Mouse (Mus musculus) forebrain, embryonic 12.5 days (tissue): ENCODE results near the gene Slc25a54. TPM values are rescaled to one million over a fixed set of nuclear protein-coding genes. Genes with fewer than 3 reads are reported as not detected.

ENCODE experiments used
- microRNA-seq: library from miRNA; unstranded; fragments of <30 nt; microRNA quantifications from one replicate; pipeline ENCODE4, GENCODE M21; 2017
- polyA plus RNA-seq: library from polyadenylated mRNA; unstranded; fragments of >200 nt; fragmentation: Nextera tagmentation; extraction: Ambion mirVana; gene quantifications from 2 replicates; pipeline ENCODE4 v1.2.1, GENCODE M21; 2016

The Slc25a54 gene
- polyA plus RNA-seq, 1 experiment from 2014 or later, result 0.11 TPM

Small RNA genes lying within 50 kb of the gene (microRNA-seq; reads per million reads assigned to microRNA genes)
- gene Gm44384, result not detected

Other genes with a start within 250 kb of the Slc25a54 start
- gene Stxbp3, start 239.9 kb upstream of the Slc25a54 start, polyA plus RNA-seq, result 21.3 and 23.1 TPM in 2 replicates
- gene Fndc7, start 190.5 kb upstream of the Slc25a54 start, polyA plus RNA-seq, result 0.22 TPM in 1 of 2 replicates, not detected in the other
- 85.1 and 87.0 TPM in 2 replicates for gene Prpf38b, start 168.7 kb upstream of the Slc25a54 start, polyA plus RNA-seq
- 0.56 and 1.3 TPM in 2 replicates for gene Henmt1, start 140.6 kb upstream of the Slc25a54 start, polyA plus RNA-seq
- not detected in 2 replicates for gene Gm9857, start 140.0 kb upstream of the Slc25a54 start, polyA plus RNA-seq
- gene Fam102b, start 52.9 kb upstream of the Slc25a54 start, polyA plus RNA-seq, result 5.5 and 8.9 TPM in 2 replicates
- 17.1 and 21.5 TPM in 2 replicates for gene Slc25a24, start 42.7 kb downstream of the Slc25a54 start, polyA plus RNA-seq